Mouse (Mus musculus) cerebellum, adult 2 months (tissue): ENCODE measurements around the gene 2010111I01Rik.

ENCODE experiments used
- CTCF ChIP-seq: fragments of 200-500 bp; IDR thresholded peaks from 2 replicates; pipeline ENCODE4 v1.5.1; 2011; ENCODE audit warnings: low read depth, mild to moderate bottlenecking, control low read depth, low read length, moderate library complexity, borderline replicate concordance; ENCODE audit not compliant: insufficient read depth
- POLR2A ChIP-seq: fragments of 200-500 bp; IDR thresholded peaks from 2 replicates; pipeline ENCODE4 v1.6.1; 2011; ENCODE audit warnings: low read length, control low read depth, borderline replicate concordance; ENCODE audit not compliant: insufficient read depth

- TF ChIP-seq POLR2A (no peak), CTCF (no peak)
Measured at GRCm38 (mm10) chr13:63250441-63250980, 285.8 kb downstream of the 2010111I01Rik start.
